Mouse (Mus musculus): ENCODE results near the gene Tiprl. TPM values are rescaled to one million over a fixed set of nuclear protein-coding genes. Genes with fewer than 3 reads are reported as not detected.

Gene Tiprl
- polyA plus RNA-seq, 1 experiment from 2014 or later, result 100 TPM

DNA sequence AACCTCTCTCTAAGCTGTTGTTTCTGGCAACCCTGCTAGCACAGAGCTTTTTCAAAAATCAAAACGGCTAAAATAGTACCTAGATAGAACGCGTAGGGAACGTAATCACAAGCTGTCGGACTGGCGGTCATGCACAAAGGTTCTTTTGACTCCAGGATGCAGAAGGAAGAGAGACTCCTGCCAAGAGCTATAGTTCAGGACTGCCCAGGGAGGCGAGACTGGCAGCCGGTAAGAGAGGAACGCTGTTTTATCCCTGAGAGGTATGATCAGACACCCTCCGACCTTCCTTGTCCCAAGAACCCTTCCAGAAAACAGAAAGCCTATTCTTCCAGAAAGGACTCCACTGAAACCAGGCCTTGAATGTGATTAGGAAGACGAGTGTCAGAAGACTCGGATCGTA is 45.2 kb downstream of the Tiprl start:
- Histone ChIP-seq H3K9ac (ENCODE audit: low read depth, low read length) (no peak overlapping the region), H3K27me3 (ENCODE audit: insufficient read depth, low read length) (no peaks in the 10 kb centered on the region), H3K27ac (no peak overlapping the region), H3K36me3 (ENCODE audit: insufficient read depth, low read length) (peaks cover 5% of the 10 kb centered on the region; the same call in 1 of the 2 replicates), H3K4me3 (replicated peaks; ENCODE audit: low read depth, low read length) (no peak overlapping the region), H3K4me2 (ENCODE audit: low read length) (no peak overlapping the region), H3K4me1 (replicated peaks; ENCODE audit: insufficient read depth, low read length) (0 out of 2 replicates have a peak, but pooled peaks cover 4% of the 10 kb centered on the region), H3K9me3 (replicated peaks; ENCODE audit: low read length) (no peaks in the 10 kb centered on the region)
- DNase-seq (ENCODE audit: low spot score), result no peak
- 71% methylated on average over 13 of the region's 13 CpGs for WGBS
- ATAC-seq (replicated peaks; ENCODE audit: low FRiP score, low read depth), result no peak
- no peak for TF ChIP-seq CTCF (IDR thresholded peaks at IDR 0.05; ENCODE audit: low read depth)

DNA sequence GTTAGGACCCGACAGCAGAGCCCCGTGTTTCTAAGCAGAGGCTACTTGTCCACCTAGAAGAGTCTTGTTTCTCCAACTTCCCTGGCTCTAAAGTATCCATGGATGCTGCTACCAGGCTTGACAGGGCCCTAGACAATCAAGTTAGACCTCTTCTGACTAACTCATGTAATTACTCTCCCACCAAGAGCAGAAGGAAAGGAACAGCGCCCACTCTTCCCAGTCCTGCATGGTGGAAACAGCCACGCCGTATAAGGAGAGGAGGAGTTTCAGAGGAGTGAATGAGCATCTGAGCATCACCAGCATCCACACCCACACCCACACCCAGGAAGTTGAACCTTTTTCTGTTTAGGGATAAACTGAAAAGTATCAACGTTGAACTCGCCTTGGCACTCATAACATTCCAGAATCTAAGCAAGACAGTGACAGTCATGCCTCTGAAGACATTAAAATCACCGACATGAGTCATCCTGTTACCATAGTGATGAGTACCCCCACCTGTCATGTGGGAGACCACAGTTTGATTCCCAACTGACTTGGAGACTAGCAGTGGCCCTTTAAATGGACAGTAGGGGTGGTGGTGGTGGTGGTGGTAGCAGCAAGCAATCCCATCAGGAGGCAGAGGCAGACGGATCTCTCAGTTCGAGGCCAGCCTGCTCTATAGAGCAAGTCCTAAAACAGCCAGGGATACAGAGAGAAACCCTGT is 46.1 kb downstream of the Tiprl start:
- Histone ChIP-seq H3K27ac (no peak overlapping the region), H3K4me1 (replicated peaks; ENCODE audit: insufficient read depth, low read length) (0 out of 2 replicates have a peak, but pooled peaks cover 4% of the 10 kb centered on the region), H3K9me3 (replicated peaks; ENCODE audit: low read length) (no peaks in the 10 kb centered on the region), H3K4me3 (replicated peaks; ENCODE audit: low read depth, low read length) (no peak overlapping the region), H3K27me3 (ENCODE audit: insufficient read depth, low read length) (no peaks in the 10 kb centered on the region), H3K9ac (ENCODE audit: low read depth, low read length) (no peak overlapping the region), H3K4me2 (ENCODE audit: low read length) (no peak overlapping the region), H3K36me3 (ENCODE audit: insufficient read depth, low read length) (peaks cover 7% of the 10 kb centered on the region; the same call in 1 of the 2 replicates)
- TF ChIP-seq CTCF (IDR thresholded peaks at IDR 0.05; ENCODE audit: low read depth), result no peak
- ATAC-seq (replicated peaks; ENCODE audit: low FRiP score, low read depth) (no peak), DNase-seq (ENCODE audit: low spot score) (no peak)
- 86% methylated on average over 10 of the region's 10 CpGs for WGBS

DNA sequence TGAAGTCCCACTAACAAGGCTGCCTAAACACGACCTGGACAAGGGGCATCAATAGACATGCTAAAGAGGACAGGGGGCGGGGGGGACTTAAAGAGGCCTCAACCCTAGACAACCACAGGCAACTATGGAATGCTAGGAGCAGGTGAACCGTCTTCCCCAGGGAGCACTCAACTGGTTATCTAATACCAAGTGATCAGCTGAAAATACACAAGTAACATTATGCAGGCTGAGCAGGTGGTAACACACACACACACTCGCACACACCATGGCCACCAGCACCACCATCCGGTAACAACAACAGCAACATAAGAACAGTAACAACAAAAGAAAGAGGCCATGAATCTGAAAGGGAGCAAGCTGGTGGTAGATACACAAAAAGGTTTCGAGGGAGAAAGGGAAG is 46.7 kb downstream of the Tiprl start:
- Histone ChIP-seq H3K9ac (ENCODE audit: low read depth, low read length) (no peak overlapping the region), H3K4me3 (replicated peaks; ENCODE audit: low read depth, low read length) (no peak overlapping the region), H3K4me2 (ENCODE audit: low read length) (no peak overlapping the region), H3K36me3 (ENCODE audit: insufficient read depth, low read length) (peaks cover 7% of the 10 kb centered on the region; the same call in 1 of the 2 replicates), H3K27ac (no peak overlapping the region), H3K4me1 (replicated peaks; ENCODE audit: insufficient read depth, low read length) (0 out of 2 replicates have a peak, but pooled peaks cover 3% of the 10 kb centered on the region), H3K27me3 (ENCODE audit: insufficient read depth, low read length) (no peaks in the 10 kb centered on the region), H3K9me3 (replicated peaks; ENCODE audit: low read length) (no peaks in the 10 kb centered on the region)
- 80% methylated on average over 6 of the region's 6 CpGs for WGBS
- ATAC-seq (replicated peaks; ENCODE audit: low FRiP score, low read depth) (no peak), DNase-seq (ENCODE audit: low spot score) (no peak)
- TF ChIP-seq CTCF (IDR thresholded peaks at IDR 0.05; ENCODE audit: low read depth), result no peak

- no peak overlapping the region for H3K27ac ChIP-seq
- DNase-seq (ENCODE audit: low spot score), result no peak
- no peak overlapping the region for H3K4me2 ChIP-seq (ENCODE audit: low read length)
- H3K27me3 ChIP-seq (ENCODE audit: insufficient read depth, low read length), result no peaks in the 10 kb centered on the region
- H3K4me3 ChIP-seq (replicated peaks; ENCODE audit: low read depth, low read length), result no peak overlapping the region
- H3K4me1 ChIP-seq (replicated peaks; ENCODE audit: insufficient read depth, low read length), result no peaks in the 10 kb centered on the region
- TF ChIP-seq CTCF (IDR thresholded peaks at IDR 0.05; ENCODE audit: low read depth), result no peak
- no peak for ATAC-seq (replicated peaks; ENCODE audit: low FRiP score, low read depth)
- H3K36me3 ChIP-seq (ENCODE audit: insufficient read depth, low read length), result peaks cover 10% of the 10 kb centered on the region; the same call in 1 of the 2 replicates
- no peak overlapping the region for H3K9ac ChIP-seq (ENCODE audit: low read depth, low read length)
- H3K9me3 ChIP-seq (replicated peaks; ENCODE audit: low read length), result no peaks in the 10 kb centered on the region
- 78% methylated on average over 10 of the region's 10 CpGs for WGBS
Measured at GRCm38 (mm10) chr1:165188806-165189580, 47.8 kb downstream of the Tiprl start.

GRCm38 (mm10) chr1:165187357-165187756 is 49.4 kb downstream of the Tiprl start:
- no peaks in the 10 kb centered on the region for H3K9me3 ChIP-seq (replicated peaks; ENCODE audit: low read length)
- TF ChIP-seq CTCF (IDR thresholded peaks at IDR 0.05; ENCODE audit: low read depth), result no peak
- H3K27ac ChIP-seq, result no peak overlapping the region
- no peak overlapping the region for H3K4me2 ChIP-seq (ENCODE audit: low read length)
- no peaks in the 10 kb centered on the region for H3K4me1 ChIP-seq (replicated peaks; ENCODE audit: insufficient read depth, low read length)
- no peaks in the 10 kb centered on the region for H3K27me3 ChIP-seq (ENCODE audit: insufficient read depth, low read length)
- WGBS, result 61% methylated on average over 5 of the region's 5 CpGs
- H3K36me3 ChIP-seq (ENCODE audit: insufficient read depth, low read length), result peaks cover 15% of the 10 kb centered on the region; the same call in 1 of the 2 replicates
- ATAC-seq (replicated peaks; ENCODE audit: low FRiP score, low read depth), result no peak
- no peak overlapping the region for H3K4me3 ChIP-seq (replicated peaks; ENCODE audit: low read depth, low read length)
- no peak for DNase-seq (ENCODE audit: low spot score)
- H3K9ac ChIP-seq (ENCODE audit: low read depth, low read length), result no peak overlapping the region

DNA sequence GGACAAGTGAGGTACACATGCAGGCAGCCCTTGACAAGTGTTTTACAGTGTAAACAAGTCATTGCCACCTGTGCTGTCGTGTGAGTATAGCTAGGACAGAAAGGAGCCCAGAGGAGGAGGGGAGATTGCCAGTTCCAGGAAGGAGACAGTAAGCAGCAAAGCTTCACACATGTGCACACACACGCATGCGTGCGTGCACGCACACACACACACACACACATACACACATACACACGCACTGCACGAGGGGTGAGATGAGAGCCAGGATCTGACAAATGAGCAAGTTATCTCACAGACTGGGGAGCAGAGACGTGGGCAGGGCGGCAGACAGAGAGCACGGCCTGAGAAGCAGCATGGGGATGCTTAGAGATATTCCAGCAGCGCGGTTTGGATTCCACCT is 50.3 kb downstream of the Tiprl start:
- DNase-seq (ENCODE audit: low spot score) (no peak), ATAC-seq (replicated peaks; ENCODE audit: low FRiP score, low read depth) (no peak)
- H3K27ac ChIP-seq, result no peak overlapping the region
- no peak overlapping the region for H3K9ac ChIP-seq (ENCODE audit: low read depth, low read length)
- H3K36me3 ChIP-seq (ENCODE audit: insufficient read depth, low read length), result peaks cover 19% of the 10 kb centered on the region; the same call in 1 of the 2 replicates
- no peaks in the 10 kb centered on the region for H3K27me3 ChIP-seq (ENCODE audit: insufficient read depth, low read length)
- no peaks in the 10 kb centered on the region for H3K9me3 ChIP-seq (replicated peaks; ENCODE audit: low read length)
- no peak overlapping the region for H3K4me3 ChIP-seq (replicated peaks; ENCODE audit: low read depth, low read length)
- TF ChIP-seq CTCF (IDR thresholded peaks at IDR 0.05; ENCODE audit: low read depth), result no peak
- WGBS, result 89% methylated on average over 12 of the region's 12 CpGs
- no peak overlapping the region for H3K4me2 ChIP-seq (ENCODE audit: low read length)
- no peaks in the 10 kb centered on the region for H3K4me1 ChIP-seq (replicated peaks; ENCODE audit: insufficient read depth, low read length)

Data from kidney, postnatal 0 days (tissue).